Mouse (Mus musculus) heart, embryonic 10.5 days (tissue): ENCODE results near the gene Olfr220. TPM values are rescaled to one million over a fixed set of nuclear protein-coding genes. Genes with fewer than 3 reads are reported as not detected.

Experiments used
- polyA plus RNA-seq: library from polyadenylated mRNA; unstranded; fragments of >200 nt; fragmentation: Nextera tagmentation; extraction: Ambion mirVana; gene quantifications from 2 replicates; pipeline ENCODE4 v1.2.1, GENCODE M21; 2016

Olfr220 gene
- polyA plus RNA-seq, 1 experiment from 2014 or later: not detected

Other genes with a start within 250 kb of the Olfr220 start
- not detected in 2 replicates for gene Olfr419, start 190.0 kb upstream of the Olfr220 start, polyA plus RNA-seq
- gene Mptx1, start 111.6 kb upstream of the Olfr220 start, polyA plus RNA-seq: not detected in 2 replicates
- gene Olfr417, start 77.0 kb upstream of the Olfr220 start, polyA plus RNA-seq: not detected in 2 replicates
- not detected in 2 replicates for gene Olfr248, start 51.0 kb upstream of the Olfr220 start, polyA plus RNA-seq
- gene Olfr414, start 18.0 kb upstream of the Olfr220 start, polyA plus RNA-seq: not detected in 2 replicates
- gene Fmn2, start 59.7 kb downstream of the Olfr220 start, polyA plus RNA-seq: 0.36 and 0.50 TPM in 2 replicates